10 mouse cellular contexts compared by ENCODE assay signal in genomic region chr17:6740331-6741170, GRCm38 (mm10). TPM values are rescaled to one million over a fixed set of nuclear protein-coding genes. Genes with fewer than 3 reads are reported as not detected.
DNase-seq lines count a peak whose midpoint lies in the region; ATAC-seq and TF ChIP-seq lines count a peak whose summit lies in the region.
"Had no signal": no experiment of that assay in that cellular context is flagged by ENCODE, and none has a peak within 500 bp of the region (broad histone marks: within the 10 kb centered on the region; RNA-seq: fewer than 3 reads in every experiment).

No protein-coding gene starts in this region.

- H3K27me3 ChIP-seq in forebrain, embryonic 10.5 days (ENCODE audit: poor library complexity, severe bottlenecking) = no peaks in the 10 kb centered on the region
- no peaks in the 10 kb centered on the region for H3K27me3 ChIP-seq in forebrain, embryonic 16.5 days (replicated peaks; ENCODE audit: control insufficient read depth, insufficient read depth, low read length)
- peaks cover 21% of the 10 kb centered on the region for H3K27me3 ChIP-seq in midbrain, embryonic 13.5 days

- no peak for TF ChIP-seq POLR2A in lung, adult 2 months (IDR thresholded peaks at IDR 0.05; ENCODE audit: borderline replicate concordance, extremely low read depth, low read depth, low read length)

- DNase-seq in forebrain, embryonic 10.5 days (ENCODE audit: extremely low spot score, low spot score) = peak; percentile 13
- peak; percentile 2 for DNase-seq in lung, adult 2 months
- DNase-seq in lung, postnatal 36 days = no peak
- peak; percentile 18 for DNase-seq in urinary bladder, adult 2 months (ENCODE audit: low spot score)
- DNase-seq in urinary bladder, postnatal 36 days (ENCODE audit: low spot score in 2 of 2) = no peak
- no peak for DNase-seq in layer of hippocampus, adult 11-12 months (ENCODE audit: low spot score)
- DNase-seq: cerebellum, postnatal 14 days; kidney, postnatal 36 days had no signal

- H3K9ac ChIP-seq in forebrain, embryonic 16.5 days (replicated peaks; ENCODE audit: low read depth, low read length) = no peak overlapping the region
- no peak overlapping the region for H3K9ac ChIP-seq in midbrain, embryonic 13.5 days (replicated peaks)

- no peak overlapping the region for H3K4me2 ChIP-seq in forebrain, embryonic 16.5 days (ENCODE audit: low read length)
- H3K4me2 ChIP-seq in midbrain, embryonic 13.5 days (replicated peaks) = no peak overlapping the region

- H3K36me3 ChIP-seq in forebrain, embryonic 10.5 days (replicated peaks) = peaks cover 81% of the 10 kb centered on the region
- H3K36me3 ChIP-seq in forebrain, embryonic 16.5 days (ENCODE audit: control insufficient read depth, insufficient read depth) = peaks cover 6% of the 10 kb centered on the region
- H3K36me3 ChIP-seq in midbrain, embryonic 13.5 days = peaks cover 7% of the 10 kb centered on the region; the same call in 1 of the 2 replicates

- H3K9me3 ChIP-seq in forebrain, embryonic 10.5 days = no peaks in the 10 kb centered on the region
- no peaks in the 10 kb centered on the region for H3K9me3 ChIP-seq in forebrain, embryonic 16.5 days (ENCODE audit: control insufficient read depth, low read length)
- H3K9me3 ChIP-seq in midbrain, embryonic 13.5 days = no peaks in the 10 kb centered on the region

- peaks cover 89% of the 10 kb centered on the region for H3K4me1 ChIP-seq in forebrain, embryonic 10.5 days
- H3K4me1 ChIP-seq in forebrain, embryonic 16.5 days (replicated peaks; ENCODE audit: control insufficient read depth, insufficient read depth, low read length) = peaks cover 21% of the 10 kb centered on the region
- peaks cover 25% of the 10 kb centered on the region for H3K4me1 ChIP-seq in lung, adult 2 months (ENCODE audit: control insufficient read depth, insufficient read depth, low read length)
- H3K4me1 ChIP-seq in midbrain, embryonic 13.5 days (replicated peaks) = peaks cover 64% of the 10 kb centered on the region

- ATAC-seq in forebrain, embryonic 16.5 days = no peak
- ATAC-seq in midbrain, embryonic 13.5 days = no peak

- 84% methylated on average over 19 of the region's 19 CpGs for WGBS in forebrain, embryonic 10.5 days
- 73% methylated on average over 19 of the region's 19 CpGs for WGBS in forebrain, embryonic 16.5 days
- 94% methylated on average over 19 of the region's 19 CpGs for WGBS in lung, adult 2 months
- WGBS in midbrain, embryonic 13.5 days = 68% methylated on average over 19 of the region's 19 CpGs

- H3K4me3 ChIP-seq in forebrain, embryonic 10.5 days = no peak overlapping the region
- H3K4me3 ChIP-seq in forebrain, embryonic 16.5 days (replicated peaks; ENCODE audit: low read length) = no peak overlapping the region
- no peak overlapping the region for H3K4me3 ChIP-seq in lung, adult 2 months (replicated peaks; ENCODE audit: extremely low read depth, low read depth, low read length)
- no peak overlapping the region for H3K4me3 ChIP-seq in midbrain, embryonic 13.5 days (replicated peaks)

- H3K27ac ChIP-seq in forebrain, embryonic 10.5 days = peak overlapping the region; percentile 74
- no peak overlapping the region for H3K27ac ChIP-seq in forebrain, embryonic 16.5 days (ENCODE audit: low read length)
- peak overlapping the region; percentile 40; the same call in 1 of the 2 replicates for H3K27ac ChIP-seq in midbrain, embryonic 13.5 days

- no peak for TF ChIP-seq CTCF in lung, adult 2 months (IDR thresholded peaks at IDR 0.05; ENCODE audit: insufficient read depth, low read length)

RNA-seq across cellular contexts. Expression of gene Ezr, which starts 42.0 kb away (rescaled TPM):
- polyA plus RNA-seq in forebrain, embryonic 10.5 days (2016; fragmentation: Nextera tagmentation; extraction: Ambion mirVana) = 103 and 116 TPM in 2 replicates
- 100 and 127 TPM in 2 replicates for polyA plus RNA-seq in forebrain, embryonic 16.5 days (2015; fragmentation: Nextera tagmentation; extraction: Ambion mirVana)
- 79.3 and 84.0 TPM in 2 replicates for polyA plus RNA-seq in lung, adult 2 months (2012; rRNA removed)
- 104 and 106 TPM in 2 replicates for polyA plus RNA-seq in urinary bladder, adult 2 months (2012; rRNA removed)
- 36.2 and 43.1 TPM in 2 replicates for polyA plus RNA-seq in midbrain, embryonic 13.5 days (2015; fragmentation: Nextera tagmentation; extraction: Ambion mirVana)

Comparison
In these comparisons a context has a peak if more than half of its experiments do, and no peak if none do; other contexts are left out.
1. DNase-seq: peak in forebrain, embryonic 10.5 days (single experiment), lung, adult 2 months (single experiment) and urinary bladder, adult 2 months (single experiment); none in lung, postnatal 36 days (single experiment), urinary bladder, postnatal 36 days (0 of 2) and layer of hippocampus, adult 11-12 months (single experiment).